Mouse (Mus musculus) liver, embryonic 14 days (tissue): Measurements from ENCODE around the gene Itga2. TPM values are rescaled to one million over a fixed set of nuclear protein-coding genes. Genes with fewer than 3 reads are reported as not detected.

Experiments used
- polyA plus RNA-seq: library from polyadenylated mRNA; depleted of rRNA; stranded (reverse); fragments of >200 nt; gene quantifications from 2 replicates; pipeline ENCODE4 v1.2.3, GENCODE M21; 2012; rRNA removed

The Itga2 gene
- 0.44 and 0.50 TPM in 2 replicates for polyA plus RNA-seq

DNA sequence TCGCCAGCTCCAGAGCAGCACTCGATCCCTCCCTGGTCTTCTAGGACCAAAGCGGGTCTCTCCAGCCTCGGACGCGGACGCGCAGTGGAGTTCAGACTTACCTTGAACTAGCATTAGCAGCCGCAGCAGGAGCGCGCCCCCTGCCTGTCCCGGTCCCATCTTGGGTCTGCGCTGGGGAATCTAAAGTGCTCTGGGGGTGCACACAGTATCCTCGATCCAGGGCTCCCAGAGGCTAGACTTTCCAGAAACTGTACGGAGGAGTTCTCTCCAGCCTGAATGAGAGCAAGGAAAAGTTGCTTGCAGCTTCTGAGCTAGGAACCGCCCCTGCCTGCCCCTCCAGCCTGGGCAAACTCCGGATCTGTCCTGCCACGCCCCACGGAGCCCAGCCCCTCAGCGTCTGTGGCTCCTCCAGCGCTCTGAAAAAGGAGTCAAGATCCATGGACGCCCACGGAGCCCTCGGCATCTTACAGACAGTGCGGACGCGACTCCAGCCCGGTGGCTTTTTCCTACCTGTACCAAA is at the start of gene Itga2:
Itga2 (minus strand) TSS at position 326 of the 520 bp plus-strand sequence.

DNA sequence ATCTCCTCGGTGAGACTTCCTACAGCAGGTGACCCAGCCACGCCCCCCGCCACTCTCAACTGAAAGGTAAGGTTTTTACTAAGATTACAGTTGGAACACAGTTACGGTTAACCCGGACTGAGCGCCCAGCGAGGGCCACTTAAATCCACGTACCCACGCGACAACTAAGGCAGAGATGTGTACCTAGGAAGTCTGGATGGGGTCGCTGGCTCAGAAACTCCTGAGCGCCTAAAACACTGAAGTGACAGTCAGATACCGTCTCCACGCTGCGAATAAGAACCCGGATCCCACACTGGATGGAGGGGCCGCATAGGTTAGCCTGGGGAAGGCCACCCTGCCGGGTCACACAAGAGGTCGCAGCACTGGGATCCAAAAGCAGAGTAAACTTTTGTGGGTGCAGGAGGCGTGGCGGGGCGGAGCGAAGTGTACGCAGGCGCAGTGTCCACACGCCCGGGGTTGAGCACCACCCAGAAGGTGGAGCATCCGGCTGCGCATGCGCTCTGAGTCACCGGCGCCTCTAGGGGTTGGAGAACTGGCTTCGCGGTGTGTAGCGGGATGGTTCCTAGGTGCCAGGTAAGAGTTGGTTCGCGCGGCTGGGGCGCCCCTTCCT is 114.0 kb downstream of the Itga2 start, which contains the start of gene Mocs2:
Mocs2 (plus strand) TSS at position 486 of the 610 bp plus-strand sequence.

Other genes starting within 250 kb of the Itga2 start
- gene Mocs2, start 113.9 kb downstream of the Itga2 start, polyA plus RNA-seq: 32.4 and 35.3 TPM in 2 replicates
- gene Pelo, start 158.1 kb upstream of the Itga2 start, polyA plus RNA-seq: 17.9 and 19.2 TPM in 2 replicates
- gene Gm49395, start 169.8 kb upstream of the Itga2 start, polyA plus RNA-seq: 0.17 and 0.62 TPM in 2 replicates
- 1.1 TPM in 2 replicates for gene Itga1, start 169.9 kb upstream of the Itga2 start, polyA plus RNA-seq